Mouse (Mus musculus) cortical plate, adult 2 months (tissue): ENCODE data around the gene Art4. TPM values are rescaled to one million over a fixed set of nuclear protein-coding genes. Genes with fewer than 3 reads are reported as not detected.

Experiments
- H3K27ac ChIP-seq: fragments of 200-500 bp; 2 replicates; pipeline ENCODE4 v1.5.1; 2012; ENCODE audit warnings: low read length, control low read depth, inconsistent platforms; ENCODE audit not compliant: insufficient read depth
- H3K4me1 ChIP-seq: fragments of 200-500 bp; 2 replicates; pipeline ENCODE4 v1.6.1; 2011; ENCODE audit warnings: low read length; ENCODE audit not compliant: control insufficient read depth, insufficient read depth
- H3K4me3 ChIP-seq: fragments of 200-500 bp; 2 replicates; pipeline ENCODE4 v1.5.1; 2011; ENCODE audit warnings: mild to moderate bottlenecking, low read length, control low read depth; ENCODE audit not compliant: insufficient read depth
- CTCF ChIP-seq: fragments of 200-500 bp; IDR thresholded peaks from 2 replicates; pipeline ENCODE4 v1.5.1; 2011; ENCODE audit warnings: mild to moderate bottlenecking, control low read depth, low read length; ENCODE audit not compliant: insufficient read depth; ENCODE audit errors: extremely low read depth
- POLR2A ChIP-seq: fragments of 200-500 bp; IDR thresholded peaks from 2 replicates; pipeline ENCODE4 v1.6.1; 2011; ENCODE audit warnings: mild to moderate bottlenecking, low read length, control low read depth; ENCODE audit not compliant: insufficient read depth; ENCODE audit errors: extremely low read depth
- polyA plus RNA-seq: library from polyadenylated mRNA; depleted of rRNA; stranded (reverse); fragments of >200 nt; gene quantifications from 2 replicates; pipeline ENCODE4 v1.2.3, GENCODE M21; 2012

The Art4 gene
- polyA plus RNA-seq, 1 experiment: 0.06 TPM

DNA sequence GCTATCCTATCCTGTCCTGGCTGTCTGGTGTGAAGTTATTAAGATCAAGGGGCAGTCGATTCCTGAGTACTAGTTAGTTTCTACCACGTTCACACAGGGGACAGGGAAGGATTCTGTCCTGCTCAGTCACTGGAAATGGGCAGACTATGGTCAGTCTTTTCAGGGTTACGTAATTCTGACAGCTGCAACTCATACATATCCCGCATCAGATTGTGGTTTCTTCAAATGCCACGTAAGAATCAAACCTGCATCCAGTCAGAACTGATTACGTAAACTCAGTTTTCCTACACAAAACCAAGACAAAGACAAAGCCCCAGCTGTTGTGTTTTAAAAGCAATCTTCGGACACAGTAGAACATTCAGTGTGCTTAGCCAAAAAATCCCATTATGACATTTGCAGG, 42.2 kb downstream of the Art4 start:
- no peak overlapping the region for H3K4me3 ChIP-seq
- no peak overlapping the region; the same call in 1 of the 2 replicates for H3K27ac ChIP-seq
- peaks cover 5% of the 10 kb centered on the region for H3K4me1 ChIP-seq
- TF ChIP-seq CTCF (no peak), POLR2A (no peak)

DNA sequence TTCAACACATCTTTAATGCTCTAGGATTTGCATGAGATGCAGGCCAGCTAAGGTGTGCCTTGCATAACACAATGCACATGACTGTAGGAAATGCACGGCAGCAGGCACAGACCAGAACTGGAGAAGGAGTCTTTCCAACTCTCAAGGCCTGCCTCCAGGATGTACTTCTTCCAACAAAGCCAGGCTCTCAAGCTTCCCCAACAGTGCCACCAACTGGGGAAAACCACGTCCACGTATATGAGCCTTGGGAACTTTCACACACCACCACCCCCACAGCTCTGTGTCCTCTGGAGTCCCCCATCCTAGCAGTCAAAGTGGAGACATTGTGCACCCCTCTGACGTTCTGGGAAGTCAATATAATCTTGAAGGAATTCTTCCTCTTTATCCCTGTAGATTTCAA, 44.4 kb downstream of the Art4 start:
- Histone ChIP-seq H3K27ac (no peak overlapping the region), H3K4me3 (no peak overlapping the region)

DNA sequence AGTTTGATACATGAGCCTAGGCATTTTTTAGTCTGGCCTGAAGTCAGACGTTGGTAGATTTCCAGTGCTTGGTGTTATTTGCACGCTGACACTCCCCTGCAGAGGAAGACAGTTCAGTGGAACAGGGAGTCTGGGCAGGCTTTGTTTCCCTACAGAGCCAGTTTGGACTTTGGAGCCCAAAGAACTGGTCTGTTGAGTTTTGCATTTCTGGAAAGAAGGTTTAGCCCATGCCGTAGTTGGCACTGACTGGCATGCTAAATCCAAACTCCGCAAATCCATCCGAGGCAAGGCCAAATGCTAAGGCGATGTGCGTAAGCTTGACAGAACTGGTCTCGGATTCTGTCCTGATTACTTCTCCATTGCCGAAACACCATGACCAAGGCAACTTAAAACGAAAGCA, 46.3 kb downstream of the Art4 start:
- Histone ChIP-seq H3K4me1 (peaks cover under 1% of the 10 kb centered on the region; the same call in 1 of the 2 replicates), H3K27ac (no peak overlapping the region), H3K4me3 (no peak overlapping the region)
- no peak for TF ChIP-seq CTCF
- no peak for TF ChIP-seq POLR2A

More for the DNA sequence above, 44.4 kb downstream of the Art4 start:
- TF ChIP-seq POLR2A (no peak), CTCF (peak; percentile 36)
- H3K4me1 ChIP-seq: peaks cover 3% of the 10 kb centered on the region; the same call in 1 of the 2 replicates

DNA sequence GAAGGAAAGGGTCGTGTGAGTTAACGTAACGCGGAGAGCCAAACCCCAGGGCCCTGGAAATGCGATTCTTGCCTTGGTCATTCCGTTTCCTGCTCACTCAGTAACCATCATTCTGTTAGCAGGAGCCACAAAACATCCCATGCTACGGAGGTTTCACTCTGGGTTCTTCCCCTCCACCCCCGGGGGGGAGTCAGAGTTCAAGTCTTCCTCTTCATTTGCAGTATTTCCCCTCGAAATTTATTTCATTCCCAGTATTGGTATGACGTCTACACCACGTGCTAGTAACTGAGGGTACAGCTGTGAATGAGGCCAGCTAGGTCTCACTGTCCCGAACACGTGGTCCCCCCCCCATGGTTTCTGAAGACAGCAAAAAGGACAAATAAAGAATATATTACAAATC, 47.9 kb downstream of the Art4 start:
- no peak overlapping the region for H3K27ac ChIP-seq
- no peaks in the 10 kb centered on the region for H3K4me1 ChIP-seq
- peak overlapping the region; percentile 84; the same call in 1 of the 2 replicates for H3K4me3 ChIP-seq
- TF ChIP-seq POLR2A (no peak), CTCF (no peak)

DNA sequence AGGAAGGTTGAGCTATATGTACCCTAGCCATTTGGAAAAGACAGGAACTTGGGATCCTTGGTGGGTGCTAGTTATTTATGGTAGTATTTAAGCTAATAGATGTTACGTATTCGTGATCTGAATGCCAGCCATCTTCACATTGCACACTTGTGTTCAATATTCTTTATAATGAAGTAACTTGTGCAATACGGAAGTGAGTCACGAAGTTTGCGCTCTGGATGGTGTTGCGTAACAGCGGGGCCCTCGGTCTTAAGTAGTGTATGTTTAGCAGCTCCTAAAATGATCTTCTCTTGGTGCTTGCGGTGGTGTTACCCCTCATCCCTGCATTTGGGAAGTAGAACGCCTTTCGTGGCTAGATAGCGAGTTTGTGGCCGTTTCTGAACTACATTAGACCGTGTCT, 48.5 kb downstream of the Art4 start:
- H3K4me3 ChIP-seq: peak overlapping the region; percentile 84
- H3K27ac ChIP-seq: 0 out of 2 replicates have a peak overlapping the region, but pooled peaks have one; percentile 3
- TF ChIP-seq POLR2A (no peak), CTCF (no peak)
- H3K4me1 ChIP-seq: no peaks in the 10 kb centered on the region

DNA sequence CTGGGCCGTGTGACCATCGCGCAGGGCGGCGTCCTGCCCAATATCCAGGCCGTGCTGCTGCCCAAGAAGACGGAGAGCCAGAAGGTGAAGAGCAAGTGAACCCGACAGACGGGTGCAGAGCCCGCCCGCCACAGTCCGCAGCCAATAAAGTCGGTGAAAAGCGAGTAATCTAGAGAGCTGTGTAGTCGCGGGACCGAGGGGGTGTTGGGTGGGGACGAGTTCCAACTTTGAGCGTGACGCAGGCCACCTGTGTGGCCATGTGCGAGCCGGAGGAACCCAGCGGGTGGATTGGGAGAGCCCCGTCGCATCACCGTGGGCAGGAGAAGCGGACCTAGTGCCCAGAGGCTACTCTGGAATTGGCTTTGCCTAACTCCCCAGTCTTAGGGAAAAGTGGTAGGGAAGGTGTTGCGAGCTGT, 48.9 kb downstream of the Art4 start:
- Histone ChIP-seq H3K27ac (peak overlapping the region; percentile 47), H3K4me1 (no peaks in the 10 kb centered on the region), H3K4me3 (peak overlapping the region; percentile 84)
- no peak for TF ChIP-seq POLR2A
- TF ChIP-seq CTCF: no peak

DNA sequence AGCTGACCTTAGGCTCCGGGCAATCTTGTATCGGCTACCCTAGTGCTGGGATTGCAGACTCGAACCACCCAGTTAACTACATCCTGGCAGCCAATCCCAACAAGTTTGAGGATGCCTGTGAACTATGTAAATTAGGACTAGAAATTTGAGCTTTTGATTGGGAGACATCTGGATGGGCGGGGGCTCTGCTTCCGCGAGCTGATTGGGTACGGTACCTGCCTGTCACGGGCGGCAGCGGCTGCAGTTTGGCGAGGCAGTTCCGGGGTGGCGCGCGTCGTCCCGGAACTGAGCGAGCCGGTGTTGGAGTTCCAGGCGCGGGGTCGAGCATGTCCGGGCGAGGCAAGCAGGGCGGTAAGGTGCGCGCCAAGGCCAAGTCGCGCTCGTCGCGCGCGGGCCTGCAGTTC, 49.5 kb downstream of the Art4 start, which contains the start of gene H2afj:
H2afj (plus strand) TSS at position 231 of the 404 bp plus-strand sequence.
- H3K27ac ChIP-seq: peak within 1 kb of the TSS; percentile 47
- no peaks in the 10 kb centered on the region for H3K4me1 ChIP-seq
- TF ChIP-seq CTCF (no peak), POLR2A (peak; percentile 35; the same call in 1 of the 2 replicates)
- peak within 1 kb of the TSS; percentile 84 for H3K4me3 ChIP-seq

DNA sequence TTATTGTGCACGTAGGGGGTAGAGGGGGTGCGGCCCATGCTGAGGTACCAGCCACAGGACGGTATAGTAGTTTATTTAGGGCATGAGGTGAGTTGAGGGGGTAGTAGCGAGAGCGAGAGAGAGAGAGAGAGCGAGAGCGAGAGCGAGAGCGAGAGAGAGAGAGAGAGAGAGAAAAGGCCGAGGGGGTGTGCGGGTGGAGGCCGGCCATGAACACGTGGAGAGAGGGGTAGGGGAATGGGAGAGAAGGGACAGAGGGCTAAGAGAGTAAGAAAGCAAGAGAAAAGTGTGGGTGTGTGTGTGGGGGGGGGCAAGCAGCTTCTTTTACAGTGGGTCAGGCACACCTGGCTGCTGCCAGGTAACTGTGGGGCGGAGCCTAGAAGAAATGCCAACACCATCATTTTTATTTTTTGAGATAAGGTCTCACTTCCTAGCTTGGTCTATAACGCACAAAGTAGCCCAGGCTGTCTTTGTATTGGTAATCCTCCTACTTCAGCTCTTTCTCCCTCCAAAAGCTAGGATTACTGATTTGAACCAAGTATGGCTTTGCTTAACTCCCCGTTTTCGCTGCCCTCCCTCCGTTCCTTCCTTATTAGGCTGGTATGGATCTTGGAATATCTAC, 50.0 kb downstream of the Art4 start:
- Histone ChIP-seq H3K27ac (no peak overlapping the region), H3K4me1 (no peaks in the 10 kb centered on the region), H3K4me3 (peak overlapping the region; percentile 84)
- TF ChIP-seq POLR2A (no peak), CTCF (no peak)

DNA sequence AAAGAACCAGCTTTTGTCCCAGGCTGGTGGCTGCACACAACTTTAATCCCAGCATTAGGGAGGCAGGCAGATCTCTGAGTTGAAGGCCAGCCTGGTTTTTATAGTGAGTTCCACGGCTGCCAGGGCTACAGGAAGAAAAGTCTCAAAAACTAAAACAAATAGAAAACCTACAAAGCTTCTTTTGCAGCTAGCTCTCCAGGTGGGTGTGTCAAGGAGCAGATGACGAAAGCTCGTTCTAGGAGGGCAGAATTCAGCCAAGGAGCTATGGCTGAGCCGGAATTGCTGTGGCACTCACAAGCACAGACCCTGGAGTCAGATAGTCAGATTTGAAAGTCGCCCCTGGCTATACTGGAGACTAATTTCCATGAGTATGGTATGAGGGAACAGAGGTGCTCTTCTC, 50.7 kb downstream of the Art4 start:
- TF ChIP-seq POLR2A: no peak
- no peak for TF ChIP-seq CTCF
- H3K4me1 ChIP-seq: no peaks in the 10 kb centered on the region
- no peak overlapping the region for H3K4me3 ChIP-seq
- H3K27ac ChIP-seq: no peak overlapping the region

DNA sequence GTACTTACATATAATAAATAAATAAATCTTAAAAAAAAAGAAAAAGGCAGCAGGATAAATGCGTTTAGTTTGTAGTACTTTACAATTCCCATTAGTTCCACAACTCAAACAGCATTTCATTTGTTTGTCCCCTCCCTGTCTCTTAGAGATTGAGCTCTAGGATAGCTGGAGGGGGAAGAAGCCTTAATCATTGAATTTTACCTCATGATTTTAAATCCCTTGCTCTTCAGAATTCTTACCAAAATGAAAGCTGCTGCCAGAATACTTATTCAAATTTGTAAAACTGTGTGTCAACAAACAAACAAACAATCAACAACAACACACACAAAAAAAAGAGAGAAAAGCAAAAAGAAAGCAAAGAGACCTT, 52.1 kb downstream of the Art4 start:
- TF ChIP-seq CTCF: no peak
- TF ChIP-seq POLR2A: no peak
- Histone ChIP-seq H3K4me3 (no peak overlapping the region), H3K4me1 (no peaks in the 10 kb centered on the region), H3K27ac (no peak overlapping the region)
